Mouse (Mus musculus) lung, adult 2 months (tissue): ENCODE results near the gene Kcnq5. TPM values are rescaled to one million over a fixed set of nuclear protein-coding genes. Genes with fewer than 3 reads are reported as not detected.

Experiments
- DNase-seq: peaks from one replicate; pipeline ENCODE4 v3.0.0; 2022
- H3K4me1 ChIP-seq: fragments of 200-500 bp; 2 replicates; pipeline ENCODE4 v1.6.1; 2011; ENCODE audit warnings: low read length; ENCODE audit not compliant: control insufficient read depth, insufficient read depth
- H3K4me3 ChIP-seq: fragments of 200-500 bp; replicated peaks from 2 replicates; pipeline ENCODE3; 2011; ENCODE audit warnings: low read depth, mild to moderate bottlenecking, control low read depth, low read length; ENCODE audit errors: extremely low read depth
- CTCF ChIP-seq: fragments of 200-500 bp; IDR thresholded peaks from 2 replicates; pipeline ENCODE4 v1.5.1; 2011; ENCODE audit warnings: mild to moderate bottlenecking, low read length, control low read depth; ENCODE audit not compliant: insufficient read depth
- POLR2A ChIP-seq: fragments of 200-500 bp; IDR thresholded peaks from 2 replicates; pipeline ENCODE4 v1.6.1; 2011; ENCODE audit warnings: low read depth, mild to moderate bottlenecking, control low read depth, low read length, borderline replicate concordance; ENCODE audit errors: extremely low read depth
- WGBS: fragments of 180-500 bp; shearing (Covaris S2); methylation state at CpG from one replicate; pipeline ENCODE4 v1.1.7; 2018; 5-methylcytosine and 5-hydroxymethylcytosine counted together
- polyA plus RNA-seq: library from polyadenylated mRNA; depleted of rRNA; stranded (reverse); fragments of >200 nt; gene quantifications from 2 replicates; pipeline ENCODE4 v1.2.3, GENCODE M21; 2012

Kcnq5 gene
- polyA plus RNA-seq, 1 experiment = 2.5 TPM

- Histone ChIP-seq H3K4me3 (no peak overlapping the region), H3K4me1 (no peaks in the 10 kb centered on the region)
- peak; percentile 24 for DNase-seq
- TF ChIP-seq POLR2A = no peak
- TF ChIP-seq CTCF = peak; percentile 55
- 71% methylated on average over 18 of the region's 18 CpGs for whole genome bisulfite sequencing
These were observed 500.6 kb downstream of the Kcnq5 start for GRCm38 (mm10) chr1:21460941-21461689.

GRCm38 (mm10) chr1:21458581-21458980 lies 503.2 kb downstream of the Kcnq5 start:
- no peak overlapping the region for H3K4me3 ChIP-seq
- DNase-seq = no peak
- WGBS = 59% methylated on average over 8 of the region's 8 CpGs
- no peak for TF ChIP-seq CTCF
- no peak for TF ChIP-seq POLR2A
- H3K4me1 ChIP-seq = no peaks in the 10 kb centered on the region

GRCm38 (mm10) chr1:21455971-21456370 lies 505.8 kb downstream of the Kcnq5 start:
- Histone ChIP-seq H3K4me1 (no peaks in the 10 kb centered on the region), H3K4me3 (no peak overlapping the region)
- 78% methylated on average over 5 of the region's 5 CpGs for WGBS
- no peak for DNase-seq
- no peak for TF ChIP-seq POLR2A
- no peak for TF ChIP-seq CTCF

- no peak for DNase-seq
- WGBS = 43% methylated on average over 2 of the region's 2 CpGs
These were observed 513.5 kb downstream of the Kcnq5 start for GRCm38 (mm10) chr1:21448227-21448626.

GRCm38 (mm10) chr1:21436753-21437152 lies 525.0 kb downstream of the Kcnq5 start:
- no peak overlapping the region for H3K4me3 ChIP-seq
- no peak for DNase-seq
- no peak for TF ChIP-seq CTCF
- no peak for TF ChIP-seq POLR2A
- WGBS = 60% methylated on average over 3 of the region's 3 CpGs
- H3K4me1 ChIP-seq = no peaks in the 10 kb centered on the region

More at GRCm38 (mm10) chr1:21448227-21448626, 513.5 kb downstream of the Kcnq5 start:
- TF ChIP-seq CTCF = no peak
- no peak for TF ChIP-seq POLR2A
- no peaks in the 10 kb centered on the region for H3K4me1 ChIP-seq
- H3K4me3 ChIP-seq = no peak overlapping the region

- no peak overlapping the region for H3K4me3 ChIP-seq
- no peak for TF ChIP-seq CTCF
- no peak for TF ChIP-seq POLR2A
- DNase-seq = no peak
- WGBS = 44% methylated on average over 3 of the region's 3 CpGs
- H3K4me1 ChIP-seq = no peaks in the 10 kb centered on the region
These were observed 526.9 kb downstream of the Kcnq5 start for GRCm38 (mm10) chr1:21434853-21435252.

GRCm38 (mm10) chr1:21431666-21432065 lies 530.1 kb downstream of the Kcnq5 start:
- TF ChIP-seq POLR2A = no peak
- TF ChIP-seq CTCF = no peak
- H3K4me1 ChIP-seq = no peaks in the 10 kb centered on the region
- DNase-seq = no peak
- 89% methylated on average over 3 of the region's 3 CpGs for WGBS
- H3K4me3 ChIP-seq = no peak overlapping the region

GRCm38 (mm10) chr1:21428079-21428478 lies 533.7 kb downstream of the Kcnq5 start:
- TF ChIP-seq CTCF (no peak), POLR2A (no peak)
- WGBS = 86% methylated on average over 4 of the region's 4 CpGs
- Histone ChIP-seq H3K4me1 (no peaks in the 10 kb centered on the region), H3K4me3 (no peak overlapping the region)
- DNase-seq = no peak

- no peak for TF ChIP-seq POLR2A
- TF ChIP-seq CTCF = no peak
- 90% methylated on average over 2 of the region's 2 CpGs for WGBS
- no peak for DNase-seq
These were observed 536.1 kb downstream of the Kcnq5 start for GRCm38 (mm10) chr1:21425654-21426053.

GRCm38 (mm10) chr1:21419370-21419769 lies 542.4 kb downstream of the Kcnq5 start:
- no peak for TF ChIP-seq POLR2A
- TF ChIP-seq CTCF = no peak
- no peak for DNase-seq

More at GRCm38 (mm10) chr1:21425654-21426053, 536.1 kb downstream of the Kcnq5 start:
- Histone ChIP-seq H3K4me3 (no peak overlapping the region), H3K4me1 (no peaks in the 10 kb centered on the region)

More at GRCm38 (mm10) chr1:21419370-21419769, 542.4 kb downstream of the Kcnq5 start:
- H3K4me3 ChIP-seq = no peak overlapping the region
- H3K4me1 ChIP-seq = no peaks in the 10 kb centered on the region
